Mouse (Mus musculus) spleen, postnatal 36 days (tissue): ENCODE data around the gene Gramd1b.

Experiments
- DNase-seq, 2 experiments: peaks; one replicate each; pipeline ENCODE4 v3.0.0; 2022; ENCODE audit warnings: low spot score in 2 of 2, mixed read lengths in 1 of 2

The Gramd1b gene

DNA sequence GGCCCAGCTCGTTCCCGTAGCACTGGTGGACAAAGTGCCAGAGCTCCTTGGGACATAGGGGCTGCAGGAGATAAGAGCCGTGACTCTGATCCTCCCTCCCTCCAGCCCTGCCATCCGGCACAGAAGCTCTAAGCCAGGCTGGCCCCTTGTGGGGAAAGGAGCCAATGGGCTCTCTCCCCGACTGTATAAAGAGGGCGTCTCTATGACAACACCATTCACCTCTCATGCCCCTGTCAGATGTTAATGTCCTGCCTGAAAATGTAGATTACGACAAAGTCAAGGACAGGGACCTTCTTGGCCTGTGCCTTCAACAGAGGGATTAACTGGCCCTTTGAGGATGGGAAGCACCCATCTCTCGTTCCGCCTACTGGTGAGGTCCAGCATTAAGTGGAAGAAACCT lies 219.4 kb downstream of the Gramd1b start:
- DNase-seq, result no peak

DNA sequence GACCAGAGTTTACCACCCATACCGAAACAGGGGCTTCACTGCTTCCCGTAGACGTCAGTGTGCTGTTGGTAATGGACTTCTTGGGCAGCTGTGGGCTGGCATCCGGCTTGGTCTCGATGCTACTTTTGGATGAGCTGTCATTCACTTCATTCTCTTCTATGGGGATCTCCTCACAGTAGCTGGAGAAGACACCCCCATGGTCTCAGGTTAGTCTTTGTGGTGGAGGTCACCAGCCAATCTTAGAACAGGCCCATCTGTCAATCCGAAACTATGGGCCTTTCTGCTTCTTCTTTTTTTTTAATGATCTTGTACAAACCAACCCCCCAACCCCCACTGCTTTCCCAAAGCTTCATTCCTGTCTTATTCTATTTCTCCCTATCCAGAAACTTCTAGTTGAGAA lies 221.3 kb downstream of the Gramd1b start:
- no peak for DNase-seq

DNA sequence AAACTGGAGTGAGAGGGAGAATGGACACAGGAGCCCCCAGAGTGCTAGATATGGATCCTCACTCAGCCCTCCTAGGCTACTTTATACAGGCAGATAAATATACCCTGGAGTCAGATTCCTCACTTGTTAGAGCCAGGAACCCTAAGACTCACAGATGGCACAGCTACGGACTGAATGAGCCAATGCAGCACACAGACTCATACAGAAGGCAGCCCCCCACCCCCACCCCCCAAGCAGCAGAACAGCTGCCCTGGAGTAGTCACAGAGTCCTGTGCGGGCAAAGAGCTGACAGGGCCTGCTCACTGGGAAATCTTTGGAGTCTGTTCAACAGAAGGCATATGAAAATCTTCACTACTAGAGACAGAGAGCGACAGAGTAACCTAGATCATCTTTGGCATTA lies 223.9 kb downstream of the Gramd1b start:
- no peak for DNase-seq

DNA sequence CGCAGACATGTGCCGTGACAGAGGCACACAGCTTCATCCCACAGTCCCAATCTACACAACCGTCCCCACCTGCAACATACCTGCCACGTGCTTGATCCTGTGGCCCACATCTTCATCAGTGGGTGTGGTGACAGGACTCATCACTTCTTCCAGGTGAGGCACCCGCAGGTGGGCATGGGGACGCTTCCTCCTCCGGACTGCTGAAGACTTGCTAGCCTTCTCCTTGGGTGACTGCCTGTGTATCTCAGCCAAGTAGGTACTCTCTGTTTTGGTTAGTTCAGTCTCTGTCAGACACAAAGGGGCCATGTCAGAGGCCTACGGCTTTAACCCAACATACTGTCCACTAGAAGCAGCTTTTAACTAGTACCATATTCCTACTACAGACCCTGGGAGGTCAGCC lies 226.9 kb downstream of the Gramd1b start:
- no peak for DNase-seq

DNA sequence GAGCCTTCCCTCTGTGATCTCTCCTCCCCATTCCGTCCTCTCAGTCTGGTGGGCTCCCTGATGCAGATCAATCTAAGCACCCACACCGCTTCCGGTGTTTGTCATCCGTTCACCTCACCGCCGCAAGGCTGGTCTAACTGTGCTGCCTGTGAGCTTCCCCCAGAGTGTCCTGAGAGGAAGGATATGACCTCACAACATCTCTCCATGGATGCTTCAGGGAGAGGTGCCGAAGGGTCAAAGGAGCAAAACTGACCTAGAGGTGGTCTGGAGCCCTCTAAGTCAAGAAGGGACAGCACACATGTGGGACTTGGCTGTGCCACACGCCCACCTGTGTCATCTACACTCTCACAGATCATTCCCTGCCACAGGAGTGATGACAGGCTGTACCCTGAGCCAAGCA lies 228.8 kb downstream of the Gramd1b start:
- no peak for DNase-seq

DNA sequence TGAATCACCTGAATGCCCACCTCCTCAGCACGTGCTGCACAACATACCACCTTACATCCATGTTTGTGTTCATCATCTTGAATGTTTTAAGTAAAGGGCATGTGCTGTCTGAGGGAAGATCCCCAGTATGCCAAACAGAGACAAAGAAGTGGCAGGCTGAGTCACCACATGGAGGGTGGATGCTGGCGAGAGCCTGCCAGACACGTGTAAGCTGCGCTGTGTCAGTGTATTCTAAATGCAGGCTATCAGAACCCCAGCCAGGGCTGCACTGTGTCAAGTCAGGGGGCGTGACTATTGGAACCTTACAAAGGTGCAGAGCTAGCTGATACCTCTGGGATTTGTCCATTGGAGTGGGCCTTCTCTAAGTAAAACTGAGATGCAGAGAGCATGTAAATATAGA lies 229.7 kb downstream of the Gramd1b start:
- no peak for DNase-seq

DNA sequence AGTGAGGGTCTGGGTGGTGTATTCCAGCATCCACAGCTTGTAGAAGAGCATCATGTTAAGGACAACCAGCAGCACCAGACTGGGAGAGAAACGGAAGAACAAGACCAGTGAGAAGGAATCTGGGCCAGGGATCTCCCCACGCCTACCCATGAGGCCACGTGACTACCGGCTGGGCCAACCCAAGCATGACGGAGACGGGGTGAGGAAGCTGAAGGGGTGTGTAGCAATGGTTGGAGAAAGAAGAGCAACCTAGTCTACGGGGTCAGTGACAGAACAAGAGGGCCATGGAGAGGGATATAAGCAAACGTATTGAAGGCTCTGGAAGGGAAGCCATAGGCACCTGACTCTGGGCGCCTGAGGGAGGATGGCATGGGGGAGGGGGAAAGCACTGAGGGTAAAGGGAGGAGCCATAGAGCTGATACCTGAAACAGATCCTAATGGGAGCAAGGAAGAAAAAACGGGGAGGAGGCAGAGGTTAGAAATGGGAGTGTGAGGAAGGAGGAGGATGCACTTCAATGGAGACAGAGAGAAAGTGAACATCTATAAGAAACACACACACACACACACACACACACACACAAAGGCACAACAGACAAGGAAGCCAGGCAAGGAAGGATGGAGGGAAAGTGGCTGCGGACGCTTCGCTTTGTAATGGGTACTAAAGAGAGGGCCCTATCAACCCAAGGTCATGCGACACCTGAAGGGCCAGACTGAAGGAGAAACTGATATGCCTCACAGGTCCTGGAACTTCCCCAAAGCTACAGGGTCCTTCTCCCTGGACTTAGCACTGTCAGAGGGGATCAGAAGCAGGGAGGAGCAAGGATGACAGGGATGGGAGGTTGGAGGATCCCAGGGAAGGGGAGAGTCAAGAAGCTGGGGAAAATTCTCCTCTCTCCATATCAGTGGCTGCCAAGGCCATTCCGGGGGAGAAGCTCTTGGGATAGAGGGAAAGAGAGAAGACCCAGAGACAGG lies 230.9 kb downstream of the Gramd1b start:
- DNase-seq, result no peak

DNA sequence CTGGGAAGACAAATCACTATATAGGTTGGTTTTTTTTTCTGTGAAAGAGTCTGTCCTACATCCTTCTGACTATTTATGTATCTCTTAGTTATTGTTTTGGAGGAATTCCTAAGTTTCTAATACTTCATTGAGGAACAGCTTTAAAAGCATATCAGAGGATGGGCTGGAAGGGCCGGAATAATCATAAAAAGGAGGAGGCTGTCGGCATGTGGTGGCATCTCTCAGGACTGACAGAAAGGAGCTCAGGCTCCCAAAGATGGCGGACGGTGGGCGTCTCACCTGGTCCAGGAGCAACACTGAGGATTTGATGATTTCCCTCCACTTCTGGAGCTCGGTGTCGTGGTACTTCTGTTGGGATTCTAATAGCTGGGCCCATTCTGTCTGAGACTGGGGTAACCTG lies 231.9 kb downstream of the Gramd1b start:
- DNase-seq, result no peak

DNA sequence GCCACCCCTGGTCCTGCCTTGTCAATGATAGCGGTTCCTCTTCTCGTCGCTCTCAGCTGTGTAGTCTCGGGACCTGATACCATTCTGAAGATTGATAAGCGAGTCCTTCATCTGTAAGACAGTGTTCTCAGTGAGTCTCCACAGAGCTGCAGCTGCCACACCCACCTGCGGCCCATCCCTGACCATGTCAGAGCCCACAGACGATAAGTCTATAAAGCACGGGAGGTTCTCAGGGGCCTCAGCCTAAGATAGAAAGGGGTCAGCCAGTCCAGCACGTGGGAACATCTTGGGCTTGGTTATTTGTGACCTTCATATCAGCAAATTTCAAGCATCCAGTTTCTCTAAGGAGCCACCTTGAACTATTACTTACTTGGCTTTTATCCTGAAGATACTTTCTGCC lies 233.2 kb downstream of the Gramd1b start:
- DNase-seq, result no peak

DNA sequence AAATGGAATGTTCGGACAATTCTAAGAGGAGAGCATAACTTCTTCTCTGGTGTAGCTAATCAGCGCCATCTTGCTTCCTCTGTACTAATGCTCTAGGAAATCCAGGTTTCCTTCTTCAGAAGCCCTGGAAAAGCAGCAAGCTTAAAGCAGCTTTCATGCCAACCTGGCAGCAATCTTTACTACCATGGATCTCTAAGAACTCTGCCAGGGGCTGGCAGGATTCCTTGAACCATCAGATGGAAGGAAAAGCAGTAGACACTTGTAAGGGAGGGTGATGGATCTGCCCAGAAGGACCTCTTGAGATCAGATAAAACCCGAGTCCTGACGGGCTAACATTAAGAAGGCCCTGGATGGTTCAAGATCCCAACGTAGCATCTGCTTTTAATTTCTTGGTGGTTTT lies 234.9 kb downstream of the Gramd1b start:
- DNase-seq, result no peak

DNA sequence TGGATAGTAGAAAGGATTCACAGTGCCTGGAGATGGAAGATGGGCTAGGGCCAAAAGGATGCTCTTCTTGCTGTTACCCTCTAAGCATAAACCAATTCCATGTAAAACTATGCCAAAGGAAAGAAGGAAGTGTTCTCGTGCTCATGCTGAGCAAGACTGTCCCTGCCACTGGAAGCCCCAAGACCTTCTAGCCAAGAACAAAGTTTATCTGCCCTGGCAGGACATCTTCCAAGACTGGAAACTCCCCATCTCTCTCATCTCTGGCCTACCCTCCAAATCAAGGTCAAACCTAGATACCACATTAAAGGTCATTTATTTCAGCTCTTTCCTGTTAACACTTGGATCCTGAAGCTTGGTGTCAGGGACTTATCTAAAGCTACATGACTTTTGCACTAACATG lies 236.3 kb downstream of the Gramd1b start:
- no peak for DNase-seq

DNA sequence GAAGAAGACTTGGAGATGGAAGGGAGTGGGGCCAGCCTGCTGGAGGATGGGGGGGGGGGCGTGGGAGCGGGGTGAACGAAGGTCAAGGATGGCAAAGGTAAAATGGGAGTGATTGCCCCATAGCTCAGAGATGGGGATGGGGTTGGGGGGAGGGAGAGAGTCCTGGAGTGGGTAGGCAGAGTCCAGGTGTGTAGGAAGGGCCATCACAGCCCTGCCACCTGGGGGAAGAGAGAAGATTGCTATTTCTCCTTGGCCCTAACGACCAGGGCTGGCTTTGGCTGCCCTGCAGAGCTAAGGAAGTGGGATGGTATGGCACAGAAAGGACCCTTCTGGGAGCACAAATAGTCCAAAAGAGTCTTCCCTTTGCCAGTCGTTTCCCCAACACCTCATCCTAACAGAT lies 237.0 kb downstream of the Gramd1b start:
- DNase-seq, result no peak

DNA sequence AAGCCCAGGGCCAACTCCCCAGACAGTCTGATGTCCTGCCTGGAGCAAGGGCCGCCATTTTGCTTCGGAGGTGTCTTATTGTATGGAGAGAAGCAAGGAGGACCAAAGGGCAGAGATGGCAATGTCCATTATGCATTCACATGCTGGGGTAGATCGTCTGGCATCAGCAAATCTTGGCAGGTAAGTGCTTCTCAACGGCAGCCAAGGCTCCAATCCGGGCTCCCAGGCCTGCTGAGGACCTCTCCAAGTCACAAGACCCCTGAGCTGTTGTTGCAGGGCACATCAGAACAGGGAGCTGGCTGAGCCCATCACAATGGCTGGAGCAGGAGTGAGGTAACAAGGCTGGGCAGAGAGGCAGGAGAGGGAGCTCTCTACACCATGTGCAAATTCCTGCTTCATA lies 237.4 kb downstream of the Gramd1b start:
- no peak for DNase-seq

DNA sequence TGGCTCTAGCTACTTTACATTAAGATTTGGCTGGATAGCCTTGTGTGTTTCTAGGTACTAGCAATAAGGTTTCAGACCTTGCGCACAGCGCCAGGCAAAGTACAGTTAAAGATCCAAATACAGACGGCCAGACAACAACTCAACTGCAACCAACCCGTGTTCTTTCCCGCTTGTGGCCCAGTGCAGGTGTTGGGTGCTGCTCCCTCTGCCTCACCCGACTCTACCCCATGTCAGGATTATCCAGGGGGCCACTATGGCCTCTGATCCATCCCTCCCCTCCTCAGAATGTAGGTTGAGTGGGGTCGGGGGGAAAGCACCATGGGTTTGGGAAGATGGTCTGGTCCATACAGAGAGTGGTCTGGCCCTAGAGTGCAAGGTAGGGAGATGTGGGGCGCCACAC lies 237.9 kb downstream of the Gramd1b start:
- no peak for DNase-seq

DNA sequence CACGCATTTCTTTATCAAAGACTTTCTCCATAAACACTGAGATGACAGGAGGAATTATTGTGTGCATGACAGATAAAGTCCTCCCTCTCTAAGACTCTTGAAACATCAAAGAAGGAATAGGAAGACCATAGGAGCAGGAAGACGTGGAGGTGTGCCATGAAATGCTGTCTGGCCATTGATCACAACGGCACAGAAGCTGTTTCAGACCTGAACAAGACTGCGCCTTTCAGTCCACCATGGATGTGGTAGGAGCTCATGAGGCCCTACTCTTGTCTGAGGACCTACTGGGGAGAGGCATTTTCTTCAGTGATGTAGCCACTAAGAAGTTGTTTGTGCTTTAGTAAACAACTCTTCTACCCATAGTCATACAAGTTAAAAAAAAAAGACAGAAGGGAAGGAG lies 238.7 kb downstream of the Gramd1b start:
- DNase-seq, result no peak

DNA sequence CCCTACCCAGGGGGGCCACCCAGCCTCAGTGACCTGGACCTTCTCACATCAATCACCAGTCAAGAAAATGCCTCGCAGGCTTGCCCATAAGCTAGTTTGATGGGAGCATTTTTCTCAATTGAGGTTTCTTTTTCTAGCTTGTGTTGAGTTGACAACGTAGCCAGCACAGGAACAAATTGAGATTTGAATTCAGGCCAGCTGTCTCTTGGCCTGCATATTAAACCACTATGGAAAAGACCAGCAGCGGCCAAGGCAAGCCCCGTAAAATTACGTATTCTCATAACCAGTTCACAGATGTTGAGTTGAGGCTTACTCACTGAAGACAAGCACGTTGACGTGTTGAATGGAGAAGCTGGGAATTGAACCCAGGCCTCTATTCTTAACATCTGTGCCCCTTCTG lies 248.2 kb downstream of the Gramd1b start:
- DNase-seq, result no peak

DNA sequence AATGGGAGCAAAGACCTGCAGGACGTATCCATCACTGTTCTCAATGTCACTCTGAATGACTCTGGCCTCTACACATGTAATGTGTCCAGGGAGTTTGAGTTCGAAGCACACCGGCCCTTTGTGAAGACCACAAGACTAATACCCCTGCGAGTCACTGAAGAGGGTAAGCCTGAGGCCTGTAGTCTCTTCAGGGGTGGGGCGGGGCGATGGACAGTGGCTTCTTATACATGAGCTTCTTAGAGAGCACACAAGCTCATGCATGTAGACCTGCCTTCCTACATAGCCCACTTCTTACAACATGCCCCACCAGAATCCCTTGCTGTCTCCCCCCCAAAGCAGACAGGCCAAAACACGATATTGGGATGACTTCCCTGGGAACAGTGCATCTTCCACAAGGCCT lies 251.7 kb downstream of the Gramd1b start:
- DNase-seq, result no peak

DNA sequence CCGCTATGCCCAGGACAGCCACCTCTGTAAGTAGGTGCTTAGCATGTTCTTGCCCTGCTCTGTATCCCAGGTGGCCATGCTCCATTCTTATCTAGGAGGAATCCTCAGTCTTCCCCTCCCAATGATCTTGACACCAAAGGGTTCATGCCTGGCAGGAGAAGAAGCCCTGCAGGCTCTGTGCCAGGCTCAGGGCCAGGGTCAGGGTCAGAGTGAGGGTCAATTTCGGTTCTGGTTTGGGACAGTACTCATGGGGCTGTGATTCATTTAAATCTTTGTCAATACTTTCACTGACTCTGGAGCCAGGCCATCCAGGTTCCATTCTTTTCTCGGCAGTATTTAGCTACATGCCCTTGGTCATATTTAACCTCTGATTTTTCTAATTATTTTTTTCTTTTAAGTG lies 253.5 kb downstream of the Gramd1b start:
- no peak for DNase-seq

DNA sequence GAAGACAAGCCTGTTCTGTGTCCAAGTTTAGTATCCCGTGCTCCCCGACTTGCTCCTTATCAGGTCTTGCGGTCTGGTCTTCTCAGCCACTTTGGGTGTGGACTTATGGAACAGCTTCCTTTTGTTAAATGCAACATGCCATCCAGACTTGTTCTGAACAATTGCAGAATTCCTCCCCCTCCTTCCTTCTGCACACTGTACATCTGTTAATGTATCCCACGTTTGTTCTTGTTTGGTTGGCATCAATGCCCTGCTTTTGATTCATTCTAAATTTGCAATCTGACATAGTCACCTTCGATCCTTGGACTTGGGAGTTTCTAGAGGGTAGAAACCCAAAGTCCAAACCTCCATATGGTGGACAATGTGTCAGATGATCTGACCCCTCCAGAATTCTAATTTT lies 255.3 kb downstream of the Gramd1b start:
- no peak for DNase-seq

DNA sequence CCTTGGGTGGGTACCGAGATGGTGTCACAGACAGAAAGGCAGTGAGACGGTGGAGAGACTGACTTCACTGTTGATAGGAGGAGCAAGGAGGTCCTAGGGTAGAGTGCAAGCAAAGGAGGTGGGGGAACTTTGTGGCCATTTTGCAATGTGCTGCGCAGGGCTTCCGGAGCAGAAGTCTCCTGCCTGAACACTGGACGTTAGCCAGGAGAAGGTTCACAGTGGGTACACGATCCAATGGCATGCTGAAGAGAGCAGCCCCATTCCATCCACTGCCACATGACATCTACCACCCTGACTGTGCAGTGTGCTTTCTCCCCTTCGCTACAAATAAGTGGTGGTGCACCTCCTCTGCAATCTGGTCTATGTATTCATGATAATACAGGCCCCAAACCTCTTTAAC lies 258.4 kb downstream of the Gramd1b start:
- no peak for DNase-seq

DNA sequence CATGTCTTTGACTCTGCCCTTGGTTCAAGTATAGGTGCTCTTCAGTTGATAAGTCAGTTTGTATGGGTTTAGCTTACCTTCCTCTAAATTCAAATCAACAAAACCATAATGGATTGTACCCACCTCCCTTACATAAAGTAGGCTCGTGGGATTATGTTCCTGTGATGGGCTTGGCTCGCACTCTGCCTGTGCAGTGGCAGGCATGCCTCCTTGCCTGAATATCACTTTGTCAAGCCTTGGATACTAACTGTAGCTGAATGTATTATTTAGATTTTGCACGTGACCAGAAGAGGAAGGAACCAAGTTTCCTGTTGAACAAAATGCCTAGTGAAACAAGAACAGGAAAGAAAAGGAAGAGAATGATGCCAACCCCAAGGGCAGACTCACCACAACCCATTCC lies 260.1 kb downstream of the Gramd1b start:
- DNase-seq, result no peak

DNA sequence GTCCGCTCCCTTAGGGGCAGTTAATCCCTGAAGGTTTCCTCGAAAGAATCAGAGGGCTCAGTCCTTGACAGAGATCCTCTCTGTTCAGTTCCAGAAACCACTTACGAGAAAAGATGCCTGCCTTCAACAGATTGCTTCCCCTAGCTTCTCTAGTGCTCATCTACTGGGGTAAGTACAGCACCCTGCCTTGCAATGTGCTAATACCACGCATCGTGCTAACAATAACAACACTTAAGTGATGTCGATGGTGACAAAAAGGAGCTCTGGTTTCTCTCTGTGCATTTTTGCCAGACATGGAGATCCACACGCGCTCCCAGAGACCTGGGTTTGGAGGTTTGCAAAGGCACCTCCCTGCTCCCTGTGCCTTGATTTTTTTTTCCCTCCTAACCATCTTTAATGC lies 261.3 kb downstream of the Gramd1b start:
- no peak for DNase-seq

DNA sequence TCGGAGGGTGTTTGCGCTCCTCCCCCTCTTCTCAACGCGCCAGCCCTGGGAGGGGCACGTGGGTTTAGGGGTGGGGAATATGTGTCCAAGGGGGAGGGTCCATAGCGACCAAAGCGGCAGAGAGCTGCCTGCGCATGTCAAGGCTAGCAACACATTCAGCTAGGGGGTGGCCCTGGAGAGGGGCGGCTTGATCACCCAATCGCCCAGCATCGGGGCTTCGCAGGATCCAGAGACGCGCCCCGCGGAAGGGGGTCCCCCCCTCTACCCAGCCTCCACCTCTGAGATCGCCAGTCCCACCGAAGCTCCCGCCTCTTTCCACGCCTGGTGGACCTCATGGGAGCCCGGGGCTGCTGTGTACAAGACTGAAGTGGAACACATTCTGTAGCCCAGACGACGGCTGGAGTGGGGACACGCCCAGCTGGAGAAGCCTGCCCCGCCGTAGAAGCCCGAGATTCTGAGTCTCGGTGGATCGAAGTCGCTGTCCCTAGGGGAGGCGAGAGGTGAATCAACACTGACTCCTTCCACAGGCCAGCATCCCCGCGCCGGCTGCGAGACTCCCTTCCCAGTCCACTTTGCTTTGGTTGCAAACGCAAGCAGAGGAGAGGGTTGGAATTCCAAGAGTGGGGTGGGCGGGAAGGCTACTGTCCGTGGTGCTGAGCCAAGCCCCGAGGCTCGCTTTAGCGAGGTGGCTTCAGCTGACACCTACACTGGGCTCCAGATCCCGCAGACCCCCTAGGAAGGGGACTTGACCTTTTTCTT lies 261.9 kb downstream of the Gramd1b start, which contains the start of gene Scn3b:
Gene Scn3b (plus strand): TSS at position 115 of the 759 bp plus-strand sequence.
- no peak for DNase-seq
